Mouse (Mus musculus) CH12.LX (cell line): ENCODE results near the gene Adprh. TPM values are rescaled to one million over a fixed set of nuclear protein-coding genes. Genes with fewer than 3 reads are reported as not detected.

ENCODE experiments used
- DNase-seq: peaks from one replicate; pipeline ENCODE4 v3.0.0-alpha.2; 2013; ENCODE audit errors: extremely low read depth
- H3K27ac ChIP-seq: 2 replicates; pipeline ENCODE4 v1.5.1; 2012; ENCODE audit warnings: low read depth, mild to moderate bottlenecking, control low read depth, moderate library complexity; ENCODE audit not compliant: insufficient read depth
- H3K27me3 ChIP-seq: replicated peaks from 2 replicates; pipeline ENCODE3; 2012; ENCODE audit warnings: inconsistent platforms
- H3K36me3 ChIP-seq, 2 experiments: replicated peaks in 1 of 2; 2 replicates each; pipeline versions ENCODE3 to v1.6.1; 2012; ENCODE audit warnings: inconsistent platforms in 1 of 2, low read length in 1 of 2, mild to moderate bottlenecking in 1 of 2, mixed read lengths in 1 of 2, moderate library complexity in 1 of 2; ENCODE audit not compliant: control insufficient read depth in 1 of 2, insufficient read depth in 1 of 2
- H3K4me1 ChIP-seq, 2 experiments: 2 replicates each; pipeline ENCODE4 v1.6.1; 2012; ENCODE audit warnings: inconsistent platforms in 1 of 2, moderate library complexity in 1 of 2; ENCODE audit not compliant: insufficient read depth in 2 of 2, control insufficient read depth in 1 of 2
- H3K4me2 ChIP-seq: 2 replicates; pipeline ENCODE4 v1.6.1; 2012; ENCODE audit warnings: low read depth, mild to moderate bottlenecking, control low read depth; ENCODE audit not compliant: poor library complexity, insufficient read depth, severe bottlenecking
- H3K4me3 ChIP-seq, 3 experiments: fragments of 150-350 bp in 1 of 3; sonication (generic) in 1 of 3; replicated peaks in 1 of 3; 2 replicates each; pipeline versions ENCODE3 to v1.5.1; 2011 to 2012; ENCODE audit warnings: low read depth in 2 of 3, low read length in 2 of 3, mild to moderate bottlenecking in 2 of 3, moderate library complexity in 2 of 3, control low read depth in 1 of 3, improper control_type of control experiment in 1 of 3, inconsistent platforms in 1 of 3, mixed read lengths in 1 of 3; ENCODE audit not compliant: poor library complexity in 1 of 3
- H3K79me2 ChIP-seq: replicated peaks from 2 replicates; pipeline ENCODE4 v1.6.1; 2012; ENCODE audit warnings: mild to moderate bottlenecking, moderate library complexity; ENCODE audit not compliant: control insufficient read depth, poor library complexity, insufficient read depth, severe bottlenecking; ENCODE audit errors: extremely low read depth
- H3K9ac ChIP-seq: 2 replicates; pipeline ENCODE4 v1.6.1; 2012; ENCODE audit warnings: low read depth, mild to moderate bottlenecking, control low read depth, moderate library complexity; ENCODE audit not compliant: insufficient read depth
- H3K9me3 ChIP-seq: replicated peaks from 2 replicates; pipeline ENCODE3; 2012; ENCODE audit warnings: low read length, inconsistent platforms, mixed read lengths
- BHLHE40 ChIP-seq: IDR thresholded peaks from 2 replicates; pipeline ENCODE4 v1.6.1; 2011; ENCODE audit warnings: mild to moderate bottlenecking, low read depth, low read length, improper control_type of control experiment
- CHD1 ChIP-seq: IDR thresholded peaks from 2 replicates; pipeline ENCODE4 v1.6.1; 2012; ENCODE audit warnings: low read depth, low read length, improper control_type of control experiment, inconsistent platforms
- CHD2 ChIP-seq: IDR thresholded peaks from 2 replicates; pipeline ENCODE4 v1.6.1; 2011; ENCODE audit warnings: low read length, improper control_type of control experiment
- CTCF ChIP-seq, 2 experiments: IDR thresholded peaks in 1 of 2; conservative IDR thresholded peaks in 1 of 2; 2 replicates each; pipeline ENCODE4 v1.5.1; 2011 to 2012; ENCODE audit warnings: low read depth in 2 of 2, low read length in 2 of 2, improper control_type of control experiment in 1 of 2, inconsistent platforms in 1 of 2, mild to moderate bottlenecking in 1 of 2, moderate library complexity in 1 of 2
- E2F4 ChIP-seq: IDR thresholded peaks from 2 replicates; pipeline ENCODE4 v1.6.1; 2011; ENCODE audit warnings: low read depth, low read length, improper control_type of control experiment; ENCODE audit not compliant: insufficient replicate concordance
- ELF1 ChIP-seq: IDR thresholded peaks from 2 replicates; pipeline ENCODE4 v1.6.1; 2014; ENCODE audit warnings: low read depth, mild to moderate bottlenecking, inconsistent platforms, low read length, improper control_type of control experiment
- EP300 ChIP-seq: IDR thresholded peaks from 2 replicates; pipeline ENCODE4 v1.6.1; 2011; ENCODE audit warnings: low read length, improper control_type of control experiment
- ETS1 ChIP-seq: conservative IDR thresholded peaks from 2 replicates; pipeline ENCODE4 v1.6.1; 2012; ENCODE audit warnings: low read depth, mild to moderate bottlenecking, inconsistent platforms, low read length, improper control_type of control experiment, moderate library complexity
- GABPA ChIP-seq: IDR thresholded peaks from 2 replicates; pipeline ENCODE4 v1.6.1; 2012; ENCODE audit warnings: low read depth, low read length, improper control_type of control experiment, inconsistent platforms; ENCODE audit not compliant: insufficient replicate concordance
- HCFC1 ChIP-seq: IDR thresholded peaks from 2 replicates; pipeline ENCODE4 v1.6.1; 2012; ENCODE audit warnings: low read depth, mild to moderate bottlenecking, inconsistent platforms, low read length, improper control_type of control experiment
- IRF4 ChIP-seq: IDR thresholded peaks from 2 replicates; pipeline ENCODE4 v1.6.1; 2014; ENCODE audit warnings: low read depth, mild to moderate bottlenecking, inconsistent platforms, low read length, improper control_type of control experiment
- JUN ChIP-seq: IDR thresholded peaks from 2 replicates; pipeline ENCODE4 v1.6.1; 2011; ENCODE audit warnings: low read depth, mild to moderate bottlenecking, low read length, improper control_type of control experiment, moderate library complexity; ENCODE audit not compliant: insufficient read depth
- JUND ChIP-seq: conservative IDR thresholded peaks from 2 replicates; pipeline ENCODE4 v1.6.1; 2011; ENCODE audit warnings: low read depth, low read length, improper control_type of control experiment
- KAT2A ChIP-seq: IDR thresholded peaks from 2 replicates; pipeline ENCODE4 v1.6.1; 2012; ENCODE audit warnings: low read length, improper control_type of control experiment, inconsistent platforms; ENCODE audit not compliant: insufficient replicate concordance
- MAFK ChIP-seq: IDR thresholded peaks from 2 replicates; pipeline ENCODE4 v1.6.1; 2011; ENCODE audit warnings: low read length, improper control_type of control experiment; ENCODE audit not compliant: insufficient replicate concordance
- MAX ChIP-seq: IDR thresholded peaks from 2 replicates; pipeline ENCODE4 v1.6.1; 2011; ENCODE audit warnings: low read length, improper control_type of control experiment
- MAZ ChIP-seq: IDR thresholded peaks from 2 replicates; pipeline ENCODE4 v1.6.1; 2012; ENCODE audit warnings: low read depth, mild to moderate bottlenecking, inconsistent platforms, low read length, improper control_type of control experiment, moderate library complexity
- MEF2A ChIP-seq: IDR thresholded peaks from 2 replicates; pipeline ENCODE4 v1.6.1; 2014; ENCODE audit warnings: low read depth, mild to moderate bottlenecking, inconsistent platforms, low read length, improper control_type of control experiment, borderline replicate concordance
- MXI1 ChIP-seq: IDR thresholded peaks from 2 replicates; pipeline ENCODE4 v1.6.1; 2011; ENCODE audit warnings: mild to moderate bottlenecking, low read depth, low read length, improper control_type of control experiment
- MYC ChIP-seq: IDR thresholded peaks from 2 replicates; pipeline ENCODE4 v1.6.1; 2011; ENCODE audit warnings: low read depth, mild to moderate bottlenecking, improper control_type of control experiment, low read length
- NELFE ChIP-seq: IDR thresholded peaks from 2 replicates; pipeline ENCODE4 v1.6.1; 2011; ENCODE audit warnings: low read depth, low read length, improper control_type of control experiment
- NRF1 ChIP-seq: IDR thresholded peaks from 2 replicates; pipeline ENCODE4 v1.6.1; 2014; ENCODE audit warnings: low read depth, mild to moderate bottlenecking, inconsistent platforms, low read length, improper control_type of control experiment, moderate library complexity
- PAX5 ChIP-seq: IDR thresholded peaks from 2 replicates; pipeline ENCODE4 v1.6.1; 2012; ENCODE audit warnings: low read length, inconsistent platforms, mixed read lengths
- POLR2A ChIP-seq: IDR thresholded peaks from 2 replicates; pipeline ENCODE4 v1.6.1; 2011; ENCODE audit warnings: low read depth, mild to moderate bottlenecking, improper control_type of control experiment, low read length
- POLR2AphosphoS2 ChIP-seq: IDR thresholded peaks from 2 replicates; pipeline ENCODE4 v1.6.1; 2011; ENCODE audit warnings: low read depth, low read length, improper control_type of control experiment
- RAD21 ChIP-seq: IDR thresholded peaks from 2 replicates; pipeline ENCODE4 v1.6.1; 2011; ENCODE audit warnings: low read depth, mild to moderate bottlenecking, low read length, improper control_type of control experiment, moderate library complexity
- RCOR1 ChIP-seq: conservative IDR thresholded peaks from 2 replicates; pipeline ENCODE4 v1.6.1; 2012; ENCODE audit warnings: low read depth, mild to moderate bottlenecking, inconsistent platforms, low read length, improper control_type of control experiment
- SIN3A ChIP-seq: IDR thresholded peaks from 2 replicates; pipeline ENCODE4 v1.6.1; 2012; ENCODE audit warnings: low read length, improper control_type of control experiment, inconsistent platforms
- SMC3 ChIP-seq: IDR thresholded peaks from 2 replicates; pipeline ENCODE4 v1.6.1; 2011; ENCODE audit warnings: low read depth, low read length, improper control_type of control experiment
- TBP ChIP-seq: conservative IDR thresholded peaks from 2 replicates; pipeline ENCODE4 v1.6.1; 2011; ENCODE audit warnings: low read depth, low read length, improper control_type of control experiment
- TCF12 ChIP-seq: IDR thresholded peaks from 2 replicates; pipeline ENCODE4 v1.6.1; 2014; ENCODE audit warnings: low read depth, mild to moderate bottlenecking, inconsistent platforms, low read length, improper control_type of control experiment
- UBTF ChIP-seq: IDR thresholded peaks from 2 replicates; pipeline ENCODE4 v1.6.1; 2012; ENCODE audit warnings: low read depth, mild to moderate bottlenecking, inconsistent platforms, low read length, improper control_type of control experiment, moderate library complexity
- USF1 ChIP-seq: IDR thresholded peaks from 2 replicates; pipeline ENCODE4 v1.6.1; 2014; ENCODE audit warnings: low read depth, mild to moderate bottlenecking, inconsistent platforms, low read length, improper control_type of control experiment
- USF2 ChIP-seq: conservative IDR thresholded peaks from 2 replicates; pipeline ENCODE4 v1.6.1; 2011; ENCODE audit warnings: low read depth, low read length, improper control_type of control experiment
- ZC3H11A ChIP-seq: IDR thresholded peaks from 2 replicates; pipeline ENCODE4 v1.6.1; 2012; ENCODE audit warnings: low read depth, mild to moderate bottlenecking, inconsistent platforms, low read length, improper control_type of control experiment
- ZKSCAN1 ChIP-seq: IDR thresholded peaks from 2 replicates; pipeline ENCODE4 v1.6.1; 2012; ENCODE audit warnings: low read depth, inconsistent platforms, low read length, improper control_type of control experiment, borderline replicate concordance
- ZMIZ1 ChIP-seq: IDR thresholded peaks from 2 replicates; pipeline ENCODE4 v1.6.1; 2012; ENCODE audit warnings: low read depth, mild to moderate bottlenecking, inconsistent platforms, low read length, improper control_type of control experiment
- ZNF384 ChIP-seq: IDR thresholded peaks from 2 replicates; pipeline ENCODE4 v1.6.1; 2012; ENCODE audit warnings: low read depth, low read length, improper control_type of control experiment, inconsistent platforms
- dilution Hi-C: fragments of 300-500 bp; cut with MboI; formaldehyde crosslinking; loops from 2 replicates; pipeline ENCODE4 v1.14.3; 2020; ENCODE audit warnings: low sequenced_read_pairs; ENCODE audit not compliant: extremely low pct_unique_long_range_greater_than_20kb, extremely low pct_ligation_motif_present
- in situ Hi-C: fragments of 300-500 bp; cut with MboI; formaldehyde crosslinking; loops from 3 replicates; pipeline ENCODE4 v1.14.3; 2019; ENCODE audit warnings: low sequenced_read_pairs, low pct_ligation_motif_present, low pct_unique_long_range_greater_than_20kb, mixed read lengths
- polyA plus RNA-seq: library from polyadenylated mRNA; unstranded; fragments of >175 nt; gene quantifications from 2 replicates; pipeline ENCODE4 v1.2.1, GENCODE M21; 2012; ENCODE audit warnings: low read depth; ENCODE audit not compliant: insufficient read length
- total RNA-seq, 2 experiments: library from RNA; depleted of rRNA; stranded (reverse); fragments of 300-350 nt in 1 of 2; fragments of >200 nt in 1 of 2; gene quantifications; 2 replicates each; pipeline ENCODE4 v1.2.3; 2012 to 2014

Adprh gene
- total and polyA plus RNA-seq, 3 experiments: 45.3 to 82.9 (median 67.7) TPM

GRCm38 (mm10) chr16:38456812-38457567 lies 4.5 kb upstream of the Adprh start:
- Histone ChIP-seq H3K79me2 (peaks cover 73% of the 10 kb centered on the region), H3K9me3 (no peaks in the 10 kb centered on the region), H3K4me3 (peak overlapping the region; percentile 57 to 98 (median 83)), H3K27ac (peak overlapping the region; percentile 97), H3K9ac (peak overlapping the region; percentile 97), H3K27me3 (no peaks in the 10 kb centered on the region), H3K4me1 (peaks cover 0 to 13% of the 10 kb centered on the region in 2 experiments; a peak in 2 of 4 replicates), H3K36me3 (peaks cover 2 to 8% of the 10 kb centered on the region in 2 experiments), H3K4me2 (peak overlapping the region; percentile 85)
- TF ChIP-seq EP300 (peak; percentile 35), MAFK (no peak), IRF4 (peak; percentile 47), ZKSCAN1 (no peak), RAD21 (no peak), JUN (no peak), ELF1 (peak; percentile 57; the same call in 1 of the 2 replicates), RCOR1 (no peak), CHD2 (peak; percentile 73), MEF2A (0 out of 2 replicates have a peak, but pooled peaks have one; percentile 10), GABPA (no peak), MAX (peak; percentile 51; the same call in 1 of the 2 replicates), ZC3H11A (no peak), PAX5 (no peak), MAZ (peak; percentile 89), SIN3A (peak; percentile 69), POLR2A (peak; percentile 65), ZNF384 (0 out of 2 replicates have a peak, but pooled peaks have one; percentile 4), ZMIZ1 (no peak; the same call in 1 of the 2 replicates), USF2 (no peak), KAT2A (no peak), POLR2AphosphoS2 (no peak), JUND (no peak), UBTF (0 out of 2 replicates have a peak, but pooled peaks have one; percentile 40), USF1 (no peak), MYC (no peak; the same call in 1 of the 2 replicates), MXI1 (peak; percentile 53; the same call in 1 of the 2 replicates), NELFE (peak; percentile 49; the same call in 1 of the 2 replicates), TBP (peak; percentile 55), BHLHE40 (peak; percentile 33; the same call in 1 of the 2 replicates), ETS1 (peak; percentile 64), CHD1 (peak; percentile 29; the same call in 1 of the 2 replicates), SMC3 (no peak), TCF12 (peak; percentile 13; the same call in 1 of the 2 replicates), E2F4 (no peak), CTCF (conservative IDR thresholded peaks at IDR 0.05 in 1 of 2, IDR thresholded peaks at IDR 0.05 in 1 of 2; ENCODE audit: low read depth in 2 of 2, low read length in 2 of 2) (no peak), NRF1 (0 out of 2 replicates have a peak, but pooled peaks have one; percentile 17), HCFC1 (peak; percentile 9; the same call in 1 of the 2 replicates)
- peak; percentile 81 for DNase-seq
- dilution Hi-C loops: no loop called here
- in situ Hi-C loops: no loop called here
